Mouse (Mus musculus) stomach, embryonic 15.5 days (tissue): ENCODE results near the gene Paqr7. TPM values are rescaled to one million over a fixed set of nuclear protein-coding genes. Genes with fewer than 3 reads are reported as not detected.

Experiments
- ATAC-seq: fragments of 200-750 bp; cut with Nextera tagmentation; 2 replicates; pipeline ENCODE4 v1.8.0; 2017; ENCODE audit warnings: low read depth, moderate number of reproducible peaks, moderate TSS enrichment; ENCODE audit not compliant: insufficient read depth, low FRiP score
- H3K27ac ChIP-seq: fragments of 300-500 bp; sonication (generic); 2 replicates; pipeline ENCODE4 v1.5.1; 2015; ENCODE audit warnings: mild to moderate bottlenecking, inconsistent platforms
- H3K27me3 ChIP-seq: fragments of 300-500 bp; sonication (generic); replicated peaks from 2 replicates; pipeline ENCODE4 v1.6.1; 2015; ENCODE audit warnings: inconsistent platforms
- H3K36me3 ChIP-seq: fragments of 300-500 bp; sonication (generic); 2 replicates; pipeline ENCODE4 v1.6.1; 2015; ENCODE audit warnings: inconsistent platforms
- H3K4me1 ChIP-seq: fragments of 300-500 bp; sonication (generic); 2 replicates; pipeline ENCODE4 v1.6.1; 2015; ENCODE audit warnings: inconsistent platforms
- H3K4me2 ChIP-seq: fragments of 300-500 bp; sonication (generic); 2 replicates; pipeline ENCODE4 v1.6.1; 2015; ENCODE audit warnings: mild to moderate bottlenecking, inconsistent platforms
- H3K4me3 ChIP-seq: fragments of 300-500 bp; sonication (generic); replicated peaks from 2 replicates; pipeline ENCODE4 v1.5.1; 2015; ENCODE audit warnings: inconsistent platforms
- H3K9ac ChIP-seq: fragments of 300-500 bp; sonication (generic); 2 replicates; pipeline ENCODE4 v1.6.1; 2015; ENCODE audit warnings: inconsistent platforms
- H3K9me3 ChIP-seq: fragments of 300-500 bp; sonication (generic); 2 replicates; pipeline ENCODE4 v1.6.1; 2016; ENCODE audit warnings: inconsistent platforms
- WGBS: fragments of 180-500 bp; shearing (Covaris S2); methylation state at CpG from one replicate; pipeline ENCODE4 v1.1.7; 2015; 5-methylcytosine and 5-hydroxymethylcytosine counted together
- polyA plus RNA-seq: library from polyadenylated mRNA; unstranded; fragments of >200 nt; fragmentation: Nextera tagmentation; extraction: Ambion mirVana; gene quantifications from 2 replicates; pipeline ENCODE4 v1.2.1, GENCODE M21; 2015

The Paqr7 gene
- polyA plus RNA-seq, 1 experiment from 2014 or later, result 6.7 TPM

DNA sequence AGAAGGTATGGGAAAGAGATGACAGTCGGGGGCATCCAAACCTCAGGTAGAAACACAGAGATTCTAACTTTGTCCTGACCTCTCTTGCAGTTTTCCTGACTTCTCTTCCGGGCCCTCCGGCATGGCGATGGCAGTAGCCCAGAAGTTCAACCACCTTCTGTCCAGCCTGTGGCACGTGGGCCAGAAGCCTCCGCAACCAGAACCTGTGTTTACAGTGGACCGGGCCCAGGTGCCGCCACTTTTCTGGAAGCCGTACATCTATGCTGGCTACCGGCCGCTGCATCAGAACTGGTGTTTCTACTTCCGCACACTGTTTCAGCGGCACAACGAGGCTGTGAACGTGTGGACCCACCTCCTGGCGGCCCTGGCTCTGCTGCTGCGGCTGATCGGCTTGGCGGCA is 10.2 kb downstream of the Paqr7 start:
- no peaks in the 10 kb centered on the region for H3K27me3 ChIP-seq
- no peaks in the 10 kb centered on the region for H3K4me1 ChIP-seq
- no peak overlapping the region for H3K4me3 ChIP-seq
- H3K9ac ChIP-seq, result no peak overlapping the region
- no peaks in the 10 kb centered on the region for H3K36me3 ChIP-seq
- H3K27ac ChIP-seq, result no peak overlapping the region
- no peaks in the 10 kb centered on the region for H3K9me3 ChIP-seq
- 86% methylated on average over 19 of the region's 19 CpGs for WGBS
- no peak for ATAC-seq
- H3K4me2 ChIP-seq, result no peak overlapping the region

DNA sequence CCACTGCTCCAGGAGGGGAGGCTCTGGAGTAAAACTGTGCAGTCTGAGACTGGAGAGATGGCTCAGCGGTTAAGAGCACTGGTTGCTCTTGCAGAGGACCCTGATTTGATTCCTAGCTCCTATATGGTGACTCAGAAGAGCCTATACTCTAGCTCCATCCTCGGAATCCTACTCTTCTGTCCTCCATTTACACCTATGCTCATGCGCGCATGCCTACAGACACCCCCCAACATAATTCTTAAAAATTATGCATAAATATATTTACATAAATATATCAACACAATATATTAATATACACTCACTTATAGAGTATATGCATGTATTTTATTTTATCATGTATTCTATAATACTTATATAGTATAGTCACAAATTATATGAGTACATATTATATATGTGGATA is 13.9 kb downstream of the Paqr7 start:
- no peaks in the 10 kb centered on the region for H3K9me3 ChIP-seq
- ATAC-seq, result no peak
- no peaks in the 10 kb centered on the region for H3K36me3 ChIP-seq
- no peaks in the 10 kb centered on the region for H3K27me3 ChIP-seq
- WGBS, result 82% methylated on average over 4 of the region's 4 CpGs
- H3K4me1 ChIP-seq, result peaks cover 15% of the 10 kb centered on the region
- no peak overlapping the region for H3K27ac ChIP-seq
- H3K9ac ChIP-seq, result no peak overlapping the region
- H3K4me2 ChIP-seq, result peak overlapping the region; percentile 97
- no peak overlapping the region for H3K4me3 ChIP-seq

DNA sequence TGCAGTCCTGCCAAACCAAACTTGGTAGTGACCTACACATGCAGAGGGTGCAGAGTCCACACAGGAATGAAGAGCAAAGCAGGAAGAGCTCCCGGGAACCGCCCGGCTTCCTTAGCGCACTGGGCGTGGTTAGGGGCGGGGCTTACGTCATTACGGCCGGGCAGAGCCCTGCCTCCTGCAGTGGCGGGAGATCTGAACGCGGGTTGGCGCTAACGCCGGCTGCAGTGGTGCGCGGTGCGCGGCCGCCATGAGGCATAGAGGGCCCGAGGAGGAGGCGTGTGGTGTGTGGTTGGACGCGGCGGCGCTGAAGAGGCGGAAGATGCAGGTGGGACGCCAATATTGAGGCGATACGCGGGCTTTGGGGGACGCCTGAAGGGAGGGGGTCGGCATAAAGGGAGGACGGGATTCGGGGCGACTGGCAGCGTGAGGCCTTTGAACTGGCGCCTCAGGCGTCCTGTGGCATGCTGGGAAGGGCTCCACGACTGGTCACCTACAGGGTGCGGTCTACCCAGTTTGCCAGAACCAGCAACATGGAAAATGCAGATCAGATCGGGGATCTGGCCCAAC is 14.4 kb downstream of the Paqr7 start, which contains the start of gene Aunip:
Gene Aunip (plus strand): TSS at position 155 of the 567 bp plus-strand sequence.
- peak within 1 kb of the TSS; percentile 97 for H3K4me2 ChIP-seq
- under 1% methylated on average over 42 of the region's 42 CpGs for WGBS
- no peaks in the 10 kb centered on the region for H3K36me3 ChIP-seq
- H3K9me3 ChIP-seq, result no peaks in the 10 kb centered on the region
- peak within 1 kb of the TSS; percentile 44; the same call in 1 of the 2 replicates for H3K27ac ChIP-seq
- peak within 1 kb of the TSS; percentile 63 for H3K9ac ChIP-seq
- H3K4me1 ChIP-seq, result peaks cover 15% of the 10 kb centered on the region
- ATAC-seq, result peak; percentile 91
- no peaks in the 10 kb centered on the region for H3K27me3 ChIP-seq
- H3K4me3 ChIP-seq, result peak within 1 kb of the TSS; percentile 68

DNA sequence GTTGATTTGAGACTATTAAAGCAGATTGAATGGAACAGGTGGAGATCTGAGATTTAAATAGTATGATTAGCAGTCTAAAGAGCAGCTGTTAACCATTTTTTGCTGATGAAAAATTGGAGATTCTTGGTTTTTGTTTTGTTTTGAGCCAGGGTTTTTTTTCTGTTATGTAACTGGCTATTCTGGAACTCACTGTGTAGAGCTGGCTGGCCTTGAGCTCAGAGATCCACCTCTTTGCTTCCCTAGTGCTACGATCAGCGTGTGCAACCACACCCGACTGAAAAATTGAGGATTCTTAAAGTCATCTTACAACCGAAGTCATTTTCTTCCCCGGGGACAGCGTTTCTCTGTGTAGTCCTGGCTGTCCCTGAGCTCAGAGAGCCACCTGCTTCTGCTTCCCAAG is 15.2 kb downstream of the Paqr7 start:
- Histone ChIP-seq H3K27ac (no peak overlapping the region), H3K27me3 (no peaks in the 10 kb centered on the region), H3K36me3 (no peaks in the 10 kb centered on the region), H3K4me3 (peak overlapping the region; percentile 68), H3K9ac (no peak overlapping the region), H3K4me1 (peaks cover 15% of the 10 kb centered on the region), H3K9me3 (no peaks in the 10 kb centered on the region), H3K4me2 (peak overlapping the region; percentile 97)
- ATAC-seq, result no peak
- WGBS, result 64% methylated on average over 6 of the region's 6 CpGs

DNA sequence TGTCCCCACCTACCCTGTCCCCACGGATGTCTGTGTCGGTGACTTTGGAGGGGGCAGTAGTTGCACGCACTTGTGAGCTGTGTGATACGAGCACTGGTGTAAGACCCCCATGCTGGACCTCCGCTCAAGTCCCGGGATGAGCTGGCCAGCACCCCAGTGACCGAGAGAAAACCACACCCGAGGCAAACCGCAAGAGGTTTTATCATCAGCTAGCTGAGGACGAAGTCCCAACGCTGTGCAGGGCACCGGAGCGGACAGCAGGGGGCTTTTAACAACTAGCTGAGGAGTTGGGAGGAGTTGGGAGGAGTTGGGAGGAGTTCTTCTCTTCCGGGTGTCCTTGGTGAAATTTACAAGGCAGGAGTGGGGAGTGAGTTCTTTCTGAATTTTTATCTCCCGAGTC is 16.3 kb downstream of the Paqr7 start:
- no peak for ATAC-seq
- Histone ChIP-seq H3K9me3 (no peaks in the 10 kb centered on the region), H3K27ac (no peak overlapping the region), H3K4me3 (peak overlapping the region; percentile 20; the same call in 1 of the 2 replicates), H3K27me3 (no peaks in the 10 kb centered on the region), H3K4me1 (peaks cover 22% of the 10 kb centered on the region), H3K9ac (no peak overlapping the region), H3K36me3 (no peaks in the 10 kb centered on the region), H3K4me2 (peak overlapping the region; percentile 53)
- 13% methylated on average over 15 of the region's 15 CpGs for WGBS

DNA sequence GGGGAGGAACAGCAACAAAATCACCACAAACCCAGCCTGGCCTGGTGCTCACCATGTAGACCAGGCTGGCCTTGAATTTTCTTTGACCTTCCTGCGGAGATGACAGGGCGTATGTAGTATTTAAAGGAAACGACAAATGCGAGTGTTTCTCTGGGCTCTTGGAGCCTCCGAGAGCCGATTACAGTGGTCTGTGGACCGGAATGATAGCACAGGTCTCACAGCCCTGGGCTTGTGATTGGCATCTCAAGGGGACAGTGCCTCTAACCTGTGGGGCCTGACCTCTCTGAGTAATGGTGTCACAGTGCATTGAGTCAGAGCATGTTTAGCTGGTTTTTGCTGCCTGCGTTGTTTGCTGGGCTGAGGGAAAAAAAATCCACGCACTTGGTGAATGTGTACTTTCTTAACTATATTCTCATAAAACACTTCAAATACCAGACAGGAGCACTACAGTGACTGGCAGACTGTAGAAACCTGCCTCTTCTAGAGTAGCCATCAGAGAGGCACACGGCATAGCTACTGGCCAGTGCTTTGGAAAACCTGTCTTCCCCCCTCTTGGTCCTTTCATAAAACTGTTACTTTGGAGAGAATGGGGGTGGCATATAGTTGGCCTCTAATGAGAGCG is 17.9 kb downstream of the Paqr7 start:
- peaks cover 22% of the 10 kb centered on the region for H3K4me1 ChIP-seq
- 85% methylated on average over 11 of the region's 11 CpGs for WGBS
- H3K9me3 ChIP-seq, result no peaks in the 10 kb centered on the region
- 0 out of 2 replicates have a peak overlapping the region, but pooled peaks have one; percentile 1 for H3K9ac ChIP-seq
- ATAC-seq, result no peak
- H3K36me3 ChIP-seq, result no peaks in the 10 kb centered on the region
- no peak overlapping the region for H3K4me2 ChIP-seq
- no peaks in the 10 kb centered on the region for H3K27me3 ChIP-seq
- H3K4me3 ChIP-seq, result no peak overlapping the region
- peak overlapping the region; percentile 26; the same call in 1 of the 2 replicates for H3K27ac ChIP-seq

DNA sequence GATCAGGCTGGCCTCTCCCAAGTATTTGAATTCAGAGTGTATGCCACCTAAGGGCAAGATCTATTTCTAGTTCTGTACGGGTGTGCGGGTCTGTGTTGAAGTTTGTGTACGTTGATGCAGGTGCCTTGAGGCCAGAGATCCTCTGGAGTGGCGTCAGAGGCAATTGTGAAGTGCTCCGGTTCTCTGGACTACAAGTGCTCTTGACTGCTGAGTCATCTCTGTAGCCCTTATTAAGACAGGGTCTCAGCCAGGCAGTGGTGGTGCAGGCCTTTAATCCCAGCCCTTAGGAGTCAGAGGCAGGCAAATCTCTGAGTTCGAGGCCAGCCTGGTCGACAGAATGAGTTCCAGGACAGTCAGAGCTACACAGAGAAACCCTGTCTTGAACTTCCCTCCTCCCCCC is 19.1 kb downstream of the Paqr7 start:
- H3K4me1 ChIP-seq, result peaks cover 22% of the 10 kb centered on the region
- 72% methylated on average over 7 of the region's 7 CpGs for WGBS
- no peaks in the 10 kb centered on the region for H3K9me3 ChIP-seq
- H3K27me3 ChIP-seq, result no peaks in the 10 kb centered on the region
- no peak for ATAC-seq
- H3K36me3 ChIP-seq, result no peaks in the 10 kb centered on the region
- H3K4me2 ChIP-seq, result no peak overlapping the region
- H3K27ac ChIP-seq, result no peak overlapping the region
- no peak overlapping the region for H3K9ac ChIP-seq
- H3K4me3 ChIP-seq, result no peak overlapping the region

DNA sequence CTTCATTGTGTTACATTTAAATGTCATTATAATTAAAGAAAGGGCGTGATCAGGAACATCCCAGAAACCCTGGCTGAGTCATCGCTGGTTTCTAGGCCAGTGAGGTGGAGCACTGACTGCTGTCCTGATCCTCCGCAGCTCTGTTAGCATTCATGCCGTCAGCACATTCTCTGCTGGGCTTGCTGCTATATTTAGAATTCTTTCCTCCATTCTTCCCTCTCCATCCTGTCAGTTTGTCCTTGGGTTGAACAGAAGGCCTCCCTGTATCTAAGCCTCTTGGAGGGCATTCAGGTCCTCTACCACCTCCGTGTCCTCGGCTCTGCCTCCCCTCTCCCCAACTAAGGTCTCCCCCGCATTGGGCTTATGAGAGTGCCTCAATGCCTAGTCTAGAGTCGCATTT is 20.5 kb downstream of the Paqr7 start:
- ATAC-seq, result no peak
- Histone ChIP-seq H3K4me2 (no peak overlapping the region), H3K4me1 (peaks cover 22% of the 10 kb centered on the region), H3K27ac (peak overlapping the region; percentile 75), H3K9me3 (no peaks in the 10 kb centered on the region), H3K9ac (no peak overlapping the region), H3K4me3 (no peak overlapping the region), H3K36me3 (no peaks in the 10 kb centered on the region), H3K27me3 (no peaks in the 10 kb centered on the region)
- 60% methylated on average over 8 of the region's 8 CpGs for WGBS

DNA sequence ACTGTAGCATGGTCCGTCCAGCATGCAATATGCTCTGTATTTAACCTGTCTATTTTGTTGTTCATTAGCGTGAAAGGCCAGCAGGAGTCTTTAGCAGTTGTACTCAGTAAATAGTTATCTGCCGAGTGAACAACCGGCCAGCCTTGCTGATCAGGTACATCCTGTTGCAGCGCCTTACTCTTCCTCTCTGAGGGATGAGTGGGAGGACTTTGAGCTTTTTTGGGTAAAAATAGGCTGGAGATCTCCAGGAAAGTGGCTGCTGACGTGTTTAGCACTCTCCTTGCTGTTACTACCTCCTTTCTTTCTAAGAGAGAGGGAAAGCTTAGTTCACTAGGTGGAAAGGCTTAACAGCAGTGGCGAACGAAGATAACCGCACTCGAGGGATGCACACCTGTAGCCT is 21.2 kb downstream of the Paqr7 start:
- WGBS, result 82% methylated on average over 10 of the region's 10 CpGs
- H3K27ac ChIP-seq, result no peak overlapping the region; the same call in 1 of the 2 replicates
- no peak overlapping the region for H3K4me3 ChIP-seq

DNA sequence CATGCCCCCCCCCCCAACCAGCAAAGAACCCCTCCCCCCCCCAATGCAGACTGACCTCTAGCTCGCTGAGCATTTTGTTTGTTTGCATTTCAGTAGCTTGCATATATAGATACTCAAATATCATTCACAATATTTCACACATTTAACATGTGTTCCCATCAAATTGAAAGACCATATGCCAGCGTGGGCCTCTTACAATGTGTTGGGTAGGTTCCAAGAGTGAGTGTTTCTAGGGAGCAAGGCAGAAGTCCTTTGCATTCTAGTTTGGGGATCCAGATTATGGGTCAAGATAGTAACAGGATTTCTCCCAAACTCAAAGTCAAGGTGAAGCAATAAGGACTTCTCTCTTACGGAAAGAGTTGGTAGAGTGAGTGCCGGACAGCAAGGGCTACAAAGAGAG is 22.0 kb downstream of the Paqr7 start:
- Histone ChIP-seq H3K9me3 (no peaks in the 10 kb centered on the region), H3K27ac (no peak overlapping the region), H3K9ac (no peak overlapping the region), H3K4me3 (no peak overlapping the region), H3K36me3 (peaks cover 7% of the 10 kb centered on the region; the same call in 1 of the 2 replicates), H3K27me3 (no peaks in the 10 kb centered on the region), H3K4me1 (peaks cover 14% of the 10 kb centered on the region), H3K4me2 (no peak overlapping the region)
- no peak for ATAC-seq
- 92% methylated on average over 4 of the region's 4 CpGs for WGBS

More for the DNA sequence above, 21.2 kb downstream of the Paqr7 start:
- Histone ChIP-seq H3K4me1 (peaks cover 19% of the 10 kb centered on the region), H3K9me3 (no peaks in the 10 kb centered on the region), H3K4me2 (no peak overlapping the region), H3K27me3 (no peaks in the 10 kb centered on the region), H3K9ac (no peak overlapping the region), H3K36me3 (no peaks in the 10 kb centered on the region)
- ATAC-seq, result no peak

DNA sequence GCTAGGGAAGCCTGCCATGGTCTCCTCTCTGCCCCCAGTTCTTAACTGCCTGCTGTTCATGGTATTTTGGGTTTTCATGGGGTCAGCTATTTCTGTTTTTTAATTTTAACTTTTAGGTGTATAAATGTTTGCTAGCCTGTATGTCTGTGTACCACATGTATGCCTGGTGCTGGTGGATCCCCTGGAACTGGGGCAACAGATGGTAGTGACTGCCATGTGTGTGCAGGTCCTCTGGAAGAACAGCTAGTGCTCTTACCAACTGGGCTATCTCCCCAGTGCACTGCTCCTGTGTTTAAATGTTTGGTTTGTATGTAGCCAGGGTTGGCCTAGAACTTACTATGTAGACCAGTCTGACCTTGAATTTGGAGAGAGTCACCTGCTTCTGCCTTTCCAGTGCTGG is 22.8 kb downstream of the Paqr7 start:
- Histone ChIP-seq H3K4me3 (no peak overlapping the region), H3K4me1 (peaks cover 11% of the 10 kb centered on the region), H3K4me2 (no peak overlapping the region), H3K27ac (no peak overlapping the region), H3K36me3 (peaks cover 12% of the 10 kb centered on the region; the same call in 1 of the 2 replicates), H3K9ac (no peak overlapping the region), H3K9me3 (no peaks in the 10 kb centered on the region), H3K27me3 (no peaks in the 10 kb centered on the region)
- ATAC-seq, result no peak

DNA sequence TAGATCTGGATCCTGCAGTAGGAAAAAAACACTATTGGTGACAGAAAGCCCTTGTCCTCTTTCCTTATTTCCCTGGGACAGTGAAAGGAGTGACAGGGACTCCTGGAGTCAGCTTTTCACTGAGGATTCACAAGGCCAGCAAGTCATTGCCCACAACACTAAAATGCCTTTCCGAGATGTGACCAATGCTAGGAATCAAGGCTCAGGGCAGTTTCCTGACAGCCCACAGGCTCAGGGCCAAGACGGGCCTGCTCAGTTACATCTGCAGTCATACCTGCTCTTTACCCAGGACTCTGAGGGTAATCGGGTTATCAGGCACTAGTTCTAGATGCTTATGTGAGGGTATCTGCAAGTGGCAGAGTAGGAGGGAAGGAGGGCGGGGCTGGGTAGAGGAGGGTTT is 26.9 kb downstream of the Paqr7 start:
- peaks cover 29% of the 10 kb centered on the region for H3K36me3 ChIP-seq
- H3K27me3 ChIP-seq, result no peaks in the 10 kb centered on the region
- H3K9ac ChIP-seq, result no peak overlapping the region
- 81% methylated on average over 4 of the region's 4 CpGs for WGBS
- no peak overlapping the region for H3K27ac ChIP-seq
- H3K9me3 ChIP-seq, result no peaks in the 10 kb centered on the region
- 0 out of 2 replicates have a peak, but pooled peaks have one; percentile 22 for ATAC-seq
- no peak overlapping the region for H3K4me2 ChIP-seq
- no peak overlapping the region for H3K4me3 ChIP-seq
- no peaks in the 10 kb centered on the region for H3K4me1 ChIP-seq
